Mouse (Mus musculus) left cerebral cortex, adult 2 months (tissue): ENCODE data around the gene Pitpnm1. TPM values are rescaled to one million over a fixed set of nuclear protein-coding genes. Genes with fewer than 3 reads are reported as not detected.

Experiments used
- DNase-seq, 2 experiments: peaks; one replicate each; pipeline ENCODE4 v3.0.0; 2021 to 2022; ENCODE audit warnings: low spot score in 2 of 2, mixed read lengths in 1 of 2; ENCODE audit errors: extremely low spot score in 1 of 2
- H3K27ac ChIP-seq: fragments of 200-600 bp; 2 replicates; pipeline ENCODE4 v1.8.1; 2022
- H3K4me3 ChIP-seq: fragments of 200-600 bp; 2 replicates; pipeline ENCODE4 v1.8.1; 2022
- CTCF ChIP-seq: fragments of 200-600 bp; IDR thresholded peaks from 2 replicates; pipeline ENCODE4 v1.8.1; 2022; ENCODE audit warnings: antibody characterized with exemption, mild to moderate bottlenecking, moderate library complexity
- intact Hi-C: fragments of 180-260 bp; cut with DNase I; formaldehyde crosslinking; loops from one replicate; pipeline ENCODE4 v1.15.1; 2025
- total RNA-seq, 2 experiments: library from RNA; stranded (reverse); gene quantifications; 2 replicates each; pipeline ENCODE4 v1.2.3; 2021

Pitpnm1 gene
- total RNA-seq, 2 experiments from 2014 or later = 217 to 229 TPM

- H3K4me3 ChIP-seq = peak within 1 kb of the TSS; percentile 60
- TF ChIP-seq CTCF = no peak
- H3K27ac ChIP-seq = peak within 1 kb of the TSS; percentile 89
- peak; percentile 94 to 95 for DNase-seq
- intact Hi-C loops = no loop called here
Observed at GRCm38 (mm10) chr19:4148491-4148806, 48.7 kb downstream of the Pitpnm1 start, which contains the start of gene Coro1b. Gene Coro1b (plus strand): TSS chr19:4148619.

GRCm38 (mm10) chr19:4148819-4149218 is 49.0 kb downstream of the Pitpnm1 start:
- intact Hi-C loops = no loop called here
- Histone ChIP-seq H3K4me3 (peak overlapping the region; percentile 60), H3K27ac (peak overlapping the region; percentile 89)
- TF ChIP-seq CTCF = no peak
- DNase-seq = no peak

- Histone ChIP-seq H3K4me3 (peak overlapping the region; percentile 60), H3K27ac (peak overlapping the region; percentile 89; the same call in 1 of the 2 replicates)
- TF ChIP-seq CTCF = no peak
- intact Hi-C loops = no loop called here
- DNase-seq = no peak
Observed at GRCm38 (mm10) chr19:4149283-4149682, 49.5 kb downstream of the Pitpnm1 start.

GRCm38 (mm10) chr19:4149764-4150461 is 50.1 kb downstream of the Pitpnm1 start:
- H3K4me3 ChIP-seq = peak overlapping the region; percentile 60; the same call in 1 of the 2 replicates
- no peak for DNase-seq
- intact Hi-C loops = no loop called here
- H3K27ac ChIP-seq = no peak overlapping the region
- TF ChIP-seq CTCF = no peak

- intact Hi-C loops = no loop called here
- no peak overlapping the region for H3K4me3 ChIP-seq
- no peak for DNase-seq
- H3K27ac ChIP-seq = no peak overlapping the region
- no peak for TF ChIP-seq CTCF
Observed at GRCm38 (mm10) chr19:4150567-4151487, 51.0 kb downstream of the Pitpnm1 start.

- DNase-seq = no peak
- Histone ChIP-seq H3K4me3 (no peak overlapping the region), H3K27ac (no peak overlapping the region)
- intact Hi-C loops = no loop called here
- no peak for TF ChIP-seq CTCF
Observed at GRCm38 (mm10) chr19:4151488-4151860, 51.7 kb downstream of the Pitpnm1 start.

- no peak for TF ChIP-seq CTCF
- intact Hi-C loops = no loop called here
- Histone ChIP-seq H3K27ac (no peak overlapping the region), H3K4me3 (no peak overlapping the region)
- no peak for DNase-seq
Observed at GRCm38 (mm10) chr19:4151898-4152297, 52.1 kb downstream of the Pitpnm1 start.

- Histone ChIP-seq H3K27ac (peak overlapping the region; percentile 26; the same call in 1 of the 2 replicates), H3K4me3 (no peak overlapping the region)
- intact Hi-C loops = no loop called here
- TF ChIP-seq CTCF = no peak
- no peak for DNase-seq
Observed at GRCm38 (mm10) chr19:4152445-4153231, 52.8 kb downstream of the Pitpnm1 start.

- Histone ChIP-seq H3K27ac (peak within 1 kb of the TSS; percentile 26; the same call in 1 of the 2 replicates), H3K4me3 (no peak within 1 kb of the TSS)
- intact Hi-C loops = no loop called here
- no peak for DNase-seq
- TF ChIP-seq CTCF = no peak
Observed at GRCm38 (mm10) chr19:4153232-4153654, 53.4 kb downstream of the Pitpnm1 start, which contains the start of gene Ptprcap. Gene Ptprcap (plus strand): TSS chr19:4153604.

GRCm38 (mm10) chr19:4154437-4155222 is 54.8 kb downstream of the Pitpnm1 start:
- TF ChIP-seq CTCF = no peak
- Histone ChIP-seq H3K4me3 (no peak overlapping the region), H3K27ac (no peak overlapping the region)
- DNase-seq = no peak
- intact Hi-C loops = no loop called here
